Mouse (Mus musculus) stomach, postnatal 0 days (tissue): ENCODE measurements at regions not wholly inside any gene's neighbourhood (a gene's known extent, or its start where the extent isn't known, plus 50 kb on each side); places are given as distances from the start of the nearest gene placed in this dataset.

ENCODE experiments used
- CTCF ChIP-seq: IDR thresholded peaks from 2 replicates; pipeline ENCODE4 v1.5.1; 2016; ENCODE audit warnings: antibody characterized with exemption, low read depth, mild to moderate bottlenecking, moderate library complexity
- EP300 ChIP-seq: optimal IDR thresholded peaks from 2 replicates; pipeline ENCODE3; 2016; ENCODE audit warnings: antibody characterized with exemption

- TF ChIP-seq EP300 (no peak), CTCF (no peak)
Observed at GRCm38 (mm10) chr4:11887377-11887776, 93.7 kb downstream of the Gm10604 start.
